Mouse (Mus musculus) intestine, embryonic 15.5 days (tissue): ENCODE measurements at regions not wholly inside any gene's neighbourhood (a gene's known extent, or its start where the extent isn't known, plus 50 kb on each side); places are given as distances from the start of the nearest gene placed in this dataset.

Experiments
- ATAC-seq: fragments of 200-750 bp; cut with Nextera tagmentation; 2 replicates; pipeline ENCODE4 v1.8.0; 2017; ENCODE audit warnings: moderate TSS enrichment, moderate library complexity
- H3K27ac ChIP-seq: fragments of 300-500 bp; sonication (generic); 2 replicates; pipeline ENCODE4 v1.5.1; 2015; ENCODE audit warnings: mild to moderate bottlenecking, inconsistent platforms
- H3K27me3 ChIP-seq: fragments of 300-500 bp; sonication (generic); replicated peaks from 2 replicates; pipeline ENCODE4 v1.6.1; 2015; ENCODE audit warnings: inconsistent platforms
- H3K36me3 ChIP-seq: fragments of 300-500 bp; sonication (generic); 2 replicates; pipeline ENCODE4 v1.6.1; 2015; ENCODE audit warnings: inconsistent platforms
- H3K4me1 ChIP-seq: fragments of 300-500 bp; sonication (generic); replicated peaks from 2 replicates; pipeline ENCODE4 v1.6.1; 2015; ENCODE audit warnings: inconsistent platforms
- H3K4me2 ChIP-seq: fragments of 300-500 bp; sonication (generic); replicated peaks from 2 replicates; pipeline ENCODE4 v1.6.1; 2015; ENCODE audit warnings: mild to moderate bottlenecking, inconsistent platforms
- H3K4me3 ChIP-seq: fragments of 300-500 bp; sonication (generic); replicated peaks from 2 replicates; pipeline ENCODE4 v1.5.1; 2015; ENCODE audit warnings: inconsistent platforms
- H3K9ac ChIP-seq: fragments of 300-500 bp; sonication (generic); 2 replicates; pipeline ENCODE4 v1.6.1; 2015; ENCODE audit warnings: inconsistent platforms
- H3K9me3 ChIP-seq: fragments of 300-500 bp; sonication (generic); 2 replicates; pipeline ENCODE4 v1.6.1; 2016; ENCODE audit warnings: inconsistent platforms
- WGBS: fragments of 180-500 bp; shearing (Covaris S2); methylation state at CpG from one replicate; pipeline ENCODE4 v1.1.7; 2015; 5-methylcytosine and 5-hydroxymethylcytosine counted together

DNA sequence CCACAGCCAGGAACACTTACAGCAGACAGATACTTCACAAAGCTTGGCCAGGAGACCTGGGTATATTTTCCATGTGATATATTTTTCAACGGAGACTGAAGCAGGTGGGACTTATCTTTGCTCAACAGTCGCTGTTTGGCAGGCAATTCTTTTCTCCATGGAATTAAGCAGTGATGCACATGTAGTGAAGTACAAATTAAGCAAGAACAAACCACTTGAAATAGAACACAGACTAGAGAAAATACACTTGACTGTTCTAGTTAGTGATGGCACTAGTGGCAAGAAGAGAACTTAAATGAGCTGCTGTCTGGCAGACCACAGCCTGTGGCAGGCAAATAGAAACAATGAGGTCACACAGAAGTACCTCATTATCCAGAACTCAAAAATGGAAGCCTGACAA lies 57.8 kb upstream of the P3h2 start:
- ATAC-seq = no peak
- Histone ChIP-seq H3K9me3 (no peaks in the 10 kb centered on the region), H3K27me3 (no peaks in the 10 kb centered on the region), H3K4me2 (no peak overlapping the region), H3K4me1 (no peaks in the 10 kb centered on the region), H3K36me3 (no peaks in the 10 kb centered on the region), H3K9ac (no peak overlapping the region), H3K4me3 (no peak overlapping the region), H3K27ac (no peak overlapping the region)
- WGBS = 53% methylated on average over 2 of the region's 2 CpGs

DNA sequence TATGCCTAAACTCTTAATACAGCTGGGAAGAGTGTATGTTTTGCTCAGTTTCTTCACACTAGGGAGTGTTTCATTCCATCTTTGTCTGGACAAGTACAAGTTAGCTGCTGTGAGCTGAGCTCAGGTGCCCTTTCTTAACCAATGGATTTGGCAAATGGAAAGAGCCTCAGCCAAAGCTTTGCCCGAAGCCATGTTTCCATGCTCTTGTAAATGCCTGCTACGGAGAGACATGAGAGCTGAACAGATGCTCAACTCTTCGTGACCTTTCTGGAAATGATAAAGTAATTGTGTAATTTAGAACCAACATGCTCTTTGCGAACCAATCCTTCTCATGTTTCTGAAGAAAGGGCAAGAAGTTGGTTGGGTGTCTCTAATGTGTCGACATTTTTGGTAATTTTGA lies 52.0 kb upstream of the P3h2 start:
- Histone ChIP-seq H3K4me1 (no peaks in the 10 kb centered on the region), H3K36me3 (no peaks in the 10 kb centered on the region), H3K9ac (no peak overlapping the region), H3K4me3 (no peak overlapping the region), H3K4me2 (no peak overlapping the region), H3K9me3 (no peaks in the 10 kb centered on the region), H3K27me3 (no peaks in the 10 kb centered on the region), H3K27ac (no peak overlapping the region)
- 79% methylated on average over 5 of the region's 5 CpGs for WGBS
- ATAC-seq = no peak
